Mouse (Mus musculus): ENCODE results near the gene Ddx42.
"Not testable (repeated sequence)": the region's sequence is repeated elsewhere in the genome, so short reads cannot be mapped to it uniquely, and the experiment has no call there.

The Ddx42 gene

DNA sequence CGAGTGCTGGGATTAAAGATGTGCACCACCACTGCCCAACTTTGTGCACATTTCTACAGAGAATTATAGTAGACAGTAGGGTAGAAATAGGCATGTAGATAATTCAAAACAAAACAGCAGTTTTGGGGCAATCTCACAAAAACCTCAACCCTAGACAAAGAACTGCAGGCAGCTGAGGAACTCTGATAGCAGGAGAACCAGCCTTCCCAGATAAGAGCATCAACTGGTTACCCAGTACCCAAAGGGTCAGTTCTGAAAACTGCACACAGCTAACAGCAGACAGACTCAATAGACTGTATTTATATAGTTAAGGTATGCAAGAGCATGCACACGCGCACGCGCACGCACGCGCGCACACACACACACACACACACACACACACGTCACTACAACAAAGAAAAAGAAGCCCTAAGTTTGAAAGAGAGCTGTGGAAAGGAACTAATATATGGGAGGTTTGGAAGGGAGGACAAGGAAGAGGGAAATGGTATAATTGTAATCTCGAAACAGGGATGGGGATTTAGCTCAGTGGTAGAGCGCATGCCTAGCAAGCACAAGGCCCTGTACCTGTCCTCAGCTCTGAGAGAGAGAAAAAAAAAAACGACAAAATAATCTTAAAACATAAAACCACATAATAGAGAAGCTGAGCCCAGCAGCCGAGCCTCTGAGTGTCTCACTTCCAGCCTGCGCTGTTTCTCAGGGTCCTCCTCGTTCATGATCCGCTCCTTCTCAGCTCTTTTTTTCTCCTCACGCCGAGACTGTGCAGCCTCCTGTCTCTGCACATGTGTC, 15.2 kb upstream of the Ddx42 start:
- in situ Hi-C loops (cut with MboI, MseI): no loop called here

DNA sequence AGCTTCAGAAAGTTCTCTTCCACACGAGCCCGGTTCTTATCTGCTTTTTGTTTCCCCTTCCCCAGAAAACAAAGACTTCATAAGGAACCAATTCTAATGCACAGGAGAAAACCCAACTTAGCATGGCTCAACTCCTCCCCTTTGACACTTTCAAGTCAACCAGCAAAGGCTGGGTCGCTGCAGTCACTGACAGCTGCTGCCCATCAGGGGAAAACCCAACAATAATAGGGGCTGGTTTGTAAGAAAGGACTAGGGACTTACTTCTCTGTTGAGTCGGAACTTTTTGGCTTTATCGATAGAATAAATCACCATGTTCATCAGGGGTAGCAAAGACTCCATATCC, 14.6 kb upstream of the Ddx42 start, which contains the start of gene Strada:
Gene Strada (minus strand): TSS at position 46 of the 343 bp plus-strand sequence.
- in situ Hi-C loops (cut with MboI, MseI): no loop called here

GRCm38 (mm10) chr11:106212771-106213170, 4.0 kb upstream of the Ddx42 start:
- in situ Hi-C loops (cut with MboI, MseI): no loop called here

DNA sequence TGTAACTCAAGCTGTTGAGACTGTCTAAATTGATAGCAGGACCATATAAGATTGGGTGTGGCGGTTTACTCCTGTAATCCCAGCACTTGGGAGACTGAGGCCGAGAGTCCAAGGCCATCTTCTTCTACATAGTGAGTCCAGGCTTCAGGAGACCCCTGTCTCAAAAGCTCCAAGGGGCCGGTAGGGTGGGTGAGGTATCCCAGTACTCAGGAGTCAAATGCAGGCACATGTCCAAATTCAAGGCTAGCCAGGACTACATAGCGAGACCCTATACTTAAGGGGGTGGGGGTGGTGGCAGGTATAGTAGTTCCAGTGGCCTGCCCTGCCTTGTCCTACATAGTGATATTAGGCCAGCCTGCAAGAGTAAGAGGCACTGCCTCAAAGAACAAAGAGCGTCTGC, 1.9 kb upstream of the Ddx42 start:
- in situ Hi-C loops (cut with MboI, MseI): no loop called here

GRCm38 (mm10) chr11:106215450-106215859, 1.3 kb upstream of the Ddx42 start:
- in situ Hi-C loops (cut with MboI, MseI): no loop called here

DNA sequence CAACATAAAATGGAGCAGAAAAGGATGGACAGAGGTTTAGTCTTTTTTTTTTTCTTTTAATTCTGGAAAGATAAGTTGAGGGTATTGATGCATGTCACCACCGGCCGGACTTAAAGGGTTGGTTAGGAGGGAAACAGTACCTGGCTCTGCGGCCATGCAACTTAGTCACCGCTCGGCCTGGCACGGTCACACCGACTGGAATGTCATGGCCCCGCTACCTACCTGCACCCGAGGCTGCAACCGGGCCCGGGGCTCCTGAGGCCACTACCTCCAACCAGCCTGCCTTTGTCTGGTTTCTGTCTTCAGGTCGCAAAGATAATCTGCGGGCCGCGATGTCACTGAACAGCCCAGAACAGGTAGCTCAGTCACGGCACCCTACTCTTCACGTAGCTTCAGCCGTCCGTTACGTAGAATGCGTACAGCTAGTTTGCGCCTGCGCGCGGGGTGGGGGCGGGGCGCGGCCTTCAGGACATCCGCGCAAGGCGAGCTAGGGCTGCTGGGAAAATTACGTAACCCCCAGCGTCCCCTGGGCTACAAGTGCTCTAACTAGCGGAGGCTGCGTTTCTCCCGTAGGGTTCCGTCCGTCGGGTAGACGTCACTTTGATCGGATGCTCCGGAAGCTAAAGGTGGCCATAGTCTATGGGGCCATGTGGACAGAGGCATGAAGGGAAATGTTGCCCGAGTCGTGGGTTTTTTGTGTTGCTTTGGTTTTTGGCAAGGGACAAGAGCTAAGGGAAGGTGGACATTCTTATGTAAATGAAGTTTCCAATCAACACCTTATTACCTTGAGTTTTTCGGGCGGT, 598 bp upstream of the Ddx42 start, which contains the start of gene Ccdc47:
Gene Ccdc47 (minus strand): TSS at position 418 of the 803 bp plus-strand sequence.
- in situ Hi-C loops (cut with MboI, MseI): no loop called here

DNA sequence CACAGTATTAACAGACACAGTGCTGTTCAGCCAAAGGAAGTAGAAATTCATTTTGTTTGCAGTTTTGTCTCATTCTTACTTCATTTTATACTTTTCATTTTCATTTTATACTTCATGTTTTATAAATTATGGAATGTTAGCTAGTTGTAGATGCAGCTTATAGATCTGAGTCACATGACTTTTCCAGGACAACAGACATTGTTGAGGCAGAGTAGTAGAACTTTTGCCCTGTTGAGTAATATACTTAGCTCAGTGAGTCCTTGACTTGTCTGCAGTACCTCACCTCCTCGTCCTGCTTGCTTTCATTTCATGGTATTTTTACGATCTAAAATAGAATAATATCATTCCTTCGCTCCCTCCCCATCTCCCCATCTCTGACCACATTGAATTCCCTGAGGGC, 3.9 kb downstream of the Ddx42 start:
- in situ Hi-C loops (cut with MboI, MseI): loop anchor here (5.0 kb wide), 1 partner anchor 42 kb away; no protein-coding TSS in a partner anchor

DNA sequence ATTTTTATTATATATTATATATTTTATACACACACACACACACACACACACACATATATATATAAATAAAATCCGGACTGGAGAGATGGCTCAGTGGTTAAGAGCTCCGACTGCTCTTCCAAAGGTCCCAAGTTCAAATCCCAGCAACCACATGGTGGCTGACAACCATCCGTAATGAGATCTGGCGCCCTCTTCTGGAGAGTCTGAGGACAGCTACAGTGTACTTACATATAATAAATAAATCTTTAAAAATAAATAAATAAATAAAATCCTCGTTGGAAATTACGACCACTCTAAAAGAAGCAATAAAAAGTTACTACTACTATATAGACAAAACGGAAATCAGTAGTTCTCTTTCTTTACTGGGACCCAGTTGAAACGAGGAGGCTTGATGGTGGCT, 17.3 kb downstream of the Ddx42 start:
- in situ Hi-C loops (cut with MboI, MseI): not testable (repeated sequence)

DNA sequence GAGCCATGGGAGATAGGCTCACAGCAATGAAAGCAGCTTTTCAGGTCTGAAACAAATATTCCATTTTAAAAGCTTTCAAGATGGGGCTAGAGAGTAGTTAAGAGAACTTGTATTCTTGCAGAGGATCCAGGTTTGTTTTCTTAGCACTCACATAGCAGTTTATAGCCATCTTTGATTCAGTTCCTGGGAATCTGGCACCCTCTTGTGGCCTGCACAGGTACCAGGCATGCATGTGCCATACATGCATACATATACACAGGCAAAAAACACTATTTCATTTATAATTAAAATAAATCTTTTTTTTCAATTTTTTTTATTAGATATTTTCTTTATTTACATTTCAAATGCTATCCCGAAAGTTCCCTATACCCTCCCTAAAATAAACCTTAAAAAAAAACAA, 30.1 kb downstream of the Ddx42 start:
- in situ Hi-C loops (cut with MboI, MseI): loop anchor here (10.0 kb wide), 1 partner anchor 1722 kb away; no protein-coding TSS in a partner anchor

DNA sequence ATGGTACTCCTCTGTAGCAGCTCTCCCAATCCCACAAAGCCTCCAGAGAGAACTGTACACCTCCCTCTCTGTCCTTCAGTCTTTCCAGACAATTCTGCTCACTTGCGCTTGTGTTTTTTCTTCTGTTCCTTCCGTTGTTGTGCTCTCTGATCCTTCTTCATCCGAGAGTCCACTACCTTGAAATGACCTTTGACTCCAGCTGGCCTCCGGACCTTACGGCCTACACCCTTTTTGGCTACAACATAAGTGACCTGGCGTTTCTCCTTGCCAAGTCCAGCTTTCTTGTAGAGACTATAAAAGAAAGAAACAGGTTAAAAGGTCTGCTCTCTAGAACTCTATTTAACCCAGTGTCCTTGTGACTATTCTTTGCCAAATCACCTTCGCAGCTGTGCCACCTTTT, 32.6 kb downstream of the Ddx42 start:
- in situ Hi-C loops (cut with MboI, MseI): loop anchor here (10.0 kb wide), 1 partner anchor 1725 kb away; no protein-coding TSS in a partner anchor

GRCm38 (mm10) chr11:106254767-106255166, 38.0 kb downstream of the Ddx42 start:
- in situ Hi-C loops (cut with MboI, MseI): no loop called here

- in situ Hi-C loops (cut with MboI, MseI): no loop called here
Observed at GRCm38 (mm10) chr11:106255174-106255573, 38.4 kb downstream of the Ddx42 start.

DNA sequence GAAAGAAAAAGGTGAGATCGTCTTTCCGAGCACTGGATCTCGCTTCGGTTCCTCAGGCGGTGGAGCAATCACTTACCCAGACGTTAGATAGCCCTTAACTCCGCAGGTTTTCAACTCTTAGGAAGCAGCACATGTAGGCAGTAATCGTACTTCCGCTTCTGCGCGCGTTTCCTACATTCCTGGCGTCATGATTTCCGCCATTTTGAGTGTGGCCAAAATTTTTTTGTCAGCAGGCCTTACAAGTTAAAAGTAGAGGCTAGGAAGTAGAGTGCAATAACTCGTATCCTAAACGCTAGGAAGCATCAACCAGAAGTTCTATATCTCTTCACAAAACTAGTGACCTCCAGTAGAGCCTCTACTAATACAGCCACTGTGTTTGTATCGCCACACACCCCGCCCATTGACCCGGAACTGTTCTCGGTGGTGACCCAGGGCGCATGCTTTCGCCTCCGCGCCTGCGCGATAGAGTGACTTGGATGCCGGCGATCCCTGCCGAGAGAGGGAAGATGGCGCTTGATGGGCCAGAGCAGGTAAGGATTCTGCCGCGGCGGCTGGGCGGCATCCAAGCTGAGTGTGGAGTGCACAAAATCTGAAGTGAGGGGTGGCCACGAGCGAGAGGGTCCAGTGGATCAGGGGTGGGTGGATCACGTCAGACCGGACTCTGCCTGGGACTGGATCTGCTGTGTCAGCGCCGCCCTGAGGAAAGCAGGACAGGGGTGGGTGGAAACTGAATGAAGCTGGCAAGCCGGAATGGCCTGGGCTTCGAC, 39.1 kb downstream of the Ddx42 start, which contains the start of the genes Ftsj3 and Psmc5:
Gene Ftsj3 (minus strand): TSS at position 395 of the 767 bp plus-strand sequence.
Gene Psmc5 (plus strand): TSS at position 470 of the 767 bp plus-strand sequence.
- in situ Hi-C loops (cut with MboI, MseI): no loop called here

GRCm38 (mm10) chr11:106256775-106257174, 40.0 kb downstream of the Ddx42 start:
- in situ Hi-C loops (cut with MboI, MseI): no loop called here

GRCm38 (mm10) chr11:106260826-106261450, 44.2 kb downstream of the Ddx42 start:
- in situ Hi-C loops (cut with MboI, MseI): loop anchor here (5.0 kb wide), 1 partner anchor 39 kb away; no protein-coding TSS in a partner anchor

GRCm38 (mm10) chr11:106263963-106264362, 47.2 kb downstream of the Ddx42 start:
- in situ Hi-C loops (cut with MboI, MseI): loop anchor here (5.0 kb wide), 1 partner anchor 42 kb away; no protein-coding TSS in a partner anchor

- in situ Hi-C loops (cut with MboI, MseI): loop anchor here (5.0 kb wide), 1 partner anchor 43 kb away; no protein-coding TSS in a partner anchor
Observed at GRCm38 (mm10) chr11:106264988-106265387, 48.3 kb downstream of the Ddx42 start.

DNA sequence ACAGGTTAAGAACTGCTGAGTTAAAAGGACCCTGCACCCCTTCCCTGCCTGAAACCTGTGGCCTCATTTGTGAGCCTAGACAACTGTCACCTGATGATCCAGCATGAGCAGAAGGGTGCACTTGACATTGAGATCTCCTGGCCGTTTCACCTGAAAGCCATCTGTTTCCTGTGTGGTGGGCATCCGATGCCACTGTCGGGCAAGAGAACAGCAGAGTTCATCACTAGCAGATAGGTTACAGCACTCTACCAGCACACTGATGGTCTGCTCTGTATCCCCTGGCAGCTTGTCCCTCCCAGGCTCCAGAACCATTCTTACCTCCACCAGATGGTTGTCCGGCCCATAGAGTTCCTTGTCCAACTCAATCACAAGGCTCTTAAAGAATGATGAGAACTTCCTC, 48.8 kb downstream of the Ddx42 start:
- in situ Hi-C loops (cut with MboI, MseI): no loop called here

- in situ Hi-C loops (cut with MboI, MseI): no loop called here
Observed at GRCm38 (mm10) chr11:106266431-106266830, 49.7 kb downstream of the Ddx42 start.

DNA sequence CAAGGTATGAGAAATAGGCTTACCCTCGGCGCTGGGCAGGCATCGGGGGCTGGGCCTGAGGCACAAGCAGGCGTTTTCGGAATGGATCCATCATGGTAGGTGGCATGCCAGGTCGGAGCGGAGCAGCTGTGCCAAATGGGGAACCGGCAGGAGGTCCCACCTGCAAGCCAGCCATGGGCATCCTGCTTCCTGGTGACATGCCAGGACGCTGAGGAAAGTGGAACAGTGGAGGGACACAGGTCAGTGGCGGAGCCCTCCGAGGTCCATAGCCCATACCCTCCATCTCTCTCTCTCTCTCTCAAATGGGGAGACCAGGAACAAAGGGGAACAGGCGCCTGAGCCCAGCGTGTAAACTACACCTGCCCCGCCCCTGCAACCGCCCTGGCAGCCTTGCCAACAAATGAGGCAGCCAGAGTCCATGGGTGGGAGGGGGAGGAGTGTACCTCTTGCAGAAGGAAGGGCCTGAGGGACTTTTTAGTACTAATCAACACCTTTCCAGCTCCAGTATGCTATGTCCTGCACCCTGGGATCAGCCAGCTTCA, 50.7 kb downstream of the Ddx42 start:
- in situ Hi-C loops (cut with MboI, MseI): no loop called here

DNA sequence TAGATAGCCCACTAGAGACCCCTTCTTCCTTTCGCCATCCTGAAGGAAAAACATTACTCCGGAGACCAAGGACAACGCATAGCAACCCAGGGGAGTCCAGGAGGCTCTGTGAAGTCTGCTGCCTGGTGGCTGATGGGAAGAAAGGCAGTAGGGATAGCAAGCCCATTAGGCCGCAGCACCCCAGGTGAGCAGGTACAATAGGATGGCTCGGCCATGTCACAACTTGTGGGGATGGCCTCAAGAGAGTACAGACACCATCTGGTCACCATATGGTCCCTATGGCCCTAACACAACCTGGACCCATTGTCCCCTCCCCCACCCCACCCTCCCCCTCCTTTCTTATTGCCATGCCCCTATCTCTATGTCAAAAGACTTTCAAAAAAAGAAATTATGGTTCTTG, 51.1 kb downstream of the Ddx42 start:
- in situ Hi-C loops (cut with MboI, MseI): no loop called here
